Mouse (Mus musculus) left cerebral cortex, postnatal 14 days (tissue): Measurements from ENCODE around the gene Hmga1b. TPM values are rescaled to one million over a fixed set of nuclear protein-coding genes. Genes with fewer than 3 reads are reported as not detected.
"Not testable (repeated sequence)": the region's sequence is repeated elsewhere in the genome, so short reads cannot be mapped to it uniquely, and the experiment has no call there.

Experiments used
- DNase-seq, 2 experiments: peaks; one replicate each; pipeline ENCODE4 v3.0.0; 2021 to 2022; ENCODE audit warnings: low spot score in 2 of 2, mixed read lengths in 1 of 2
- intact Hi-C: fragments of 180-260 bp; cut with DNase I; formaldehyde crosslinking; loops from one replicate; pipeline ENCODE4 v1.15.1; 2025
- long read RNA-seq, 2 experiments: library from polyadenylated mRNA; stranded (forward); transcript quantifications; one replicate each; pipeline ENCODE4 v2.0.0; 2021
- total RNA-seq, 2 experiments: library from RNA; stranded (reverse); gene quantifications; 2 replicates each; pipeline ENCODE4 v1.2.3; 2021

Gene Hmga1b
- total RNA-seq: 10 to 100 TPM; 25.9 to 30.1 TPM
- long read RNA-seq, experiment 1, transcript Hmga1b-201 (1 exons, 1,626 nt): major isoform, 10 of 10 reads
- long read RNA-seq, experiment 1, partial matches to known transcripts: 0 of 10 reads
- long read RNA-seq, experiment 1, other reads (novel, unspliced or antisense): 0 of 10 reads
- long read RNA-seq, experiment 2, partial matches to known transcripts: 0 of 3 reads
- long read RNA-seq, experiment 2, other reads (novel, unspliced or antisense): 0 of 3 reads

- intact Hi-C loops, DNase-seq: not testable (repeated sequence)
Measured at GRCm38 (mm10) chr11:120762672-120763041, at the start of gene Hmga1b. TSS of gene Hmga1b (plus strand) at chr11:120762794.

- peak; percentile 98 to 99 for DNase-seq
- intact Hi-C loops: loop anchor here (2.0 to 5.0 kb wide), 2 partner anchors 55 to 87 kb away; partner anchors contain the start of gene Sirt7
Measured at GRCm38 (mm10) chr11:120713580-120714518, 48.7 kb upstream of the Hmga1b start, which contains the start of the genes Cenpx and Lrrc45. TSS of gene Cenpx (minus strand) at chr11:120713738. TSS of gene Lrrc45 (plus strand) at chr11:120713925.

GRCm38 (mm10) chr11:120714546-120714945 lies 48.0 kb upstream of the Hmga1b start:
- intact Hi-C loops: loop anchor here (5.0 kb wide), 1 partner anchor 87 kb away; the partner anchor contains the start of gene Sirt7
- no peak for DNase-seq

- intact Hi-C loops: no loop called here
- no peak for DNase-seq
Measured at GRCm38 (mm10) chr11:120715131-120715530, 47.5 kb upstream of the Hmga1b start.

- intact Hi-C loops: no loop called here
- DNase-seq: no peak
Measured at GRCm38 (mm10) chr11:120719242-120719641, 43.4 kb upstream of the Hmga1b start.

- DNase-seq: no peak
Measured at GRCm38 (mm10) chr11:120719841-120720376, 42.7 kb upstream of the Hmga1b start.

GRCm38 (mm10) chr11:120720450-120720849 lies 42.1 kb upstream of the Hmga1b start:
- DNase-seq: peak; percentile 84 to 90
- intact Hi-C loops: loop anchor here (1.0 kb wide), 2 partner anchors 56 to 80 kb away; no protein-coding TSS in a partner anchor

More at GRCm38 (mm10) chr11:120719841-120720376, 42.7 kb upstream of the Hmga1b start:
- intact Hi-C loops: loop anchor here (1.0 kb wide), 2 partner anchors 56 to 80 kb away; no protein-coding TSS in a partner anchor

GRCm38 (mm10) chr11:120721124-120722066 lies 41.2 kb upstream of the Hmga1b start, which contains the start of gene Rac3:
TSS of gene Rac3 (plus strand) at chr11:120721470.
- peak; percentile 53 to 70 for DNase-seq
- intact Hi-C loops: no loop called here

GRCm38 (mm10) chr11:120722067-120722630 lies 40.4 kb upstream of the Hmga1b start:
- DNase-seq: no peak
- intact Hi-C loops: no loop called here

- intact Hi-C loops: no loop called here
- DNase-seq: no peak
Measured at GRCm38 (mm10) chr11:120722761-120723382, 39.7 kb upstream of the Hmga1b start.

GRCm38 (mm10) chr11:120723509-120723908 lies 39.1 kb upstream of the Hmga1b start:
- intact Hi-C loops: no loop called here
- DNase-seq: no peak

- intact Hi-C loops: no loop called here
- no peak for DNase-seq
Measured at GRCm38 (mm10) chr11:120726243-120727168, 36.1 kb upstream of the Hmga1b start.

GRCm38 (mm10) chr11:120727169-120727527 lies 35.4 kb upstream of the Hmga1b start, which contains the start of gene Dcxr:
TSS of gene Dcxr (minus strand) at chr11:120727281.
- intact Hi-C loops: no loop called here
- peak; percentile 72 to 84 for DNase-seq

GRCm38 (mm10) chr11:120727564-120727963 lies 35.0 kb upstream of the Hmga1b start:
- intact Hi-C loops: no loop called here
- DNase-seq: no peak

- intact Hi-C loops: no loop called here
- no peak for DNase-seq
Measured at GRCm38 (mm10) chr11:120728530-120729240, 33.9 kb upstream of the Hmga1b start.

- intact Hi-C loops, DNase-seq: not testable (repeated sequence)
Measured at GRCm38 (mm10) chr11:120729432-120730050, 33.1 kb upstream of the Hmga1b start.
